Mouse (Mus musculus) naive thymus-derived CD4-positive, alpha-beta T cell, adult 2 months (primary cell): ENCODE measurements around the gene Tead4.
"Not testable (repeated sequence)": the region's sequence is repeated elsewhere in the genome, so short reads cannot be mapped to it uniquely, and the experiment has no call there.

Experiments used
- DNase-seq: peaks from one replicate; pipeline ENCODE4 v3.0.0-alpha.2; 2011; ENCODE audit warnings: low read depth

The Tead4 gene

DNA sequence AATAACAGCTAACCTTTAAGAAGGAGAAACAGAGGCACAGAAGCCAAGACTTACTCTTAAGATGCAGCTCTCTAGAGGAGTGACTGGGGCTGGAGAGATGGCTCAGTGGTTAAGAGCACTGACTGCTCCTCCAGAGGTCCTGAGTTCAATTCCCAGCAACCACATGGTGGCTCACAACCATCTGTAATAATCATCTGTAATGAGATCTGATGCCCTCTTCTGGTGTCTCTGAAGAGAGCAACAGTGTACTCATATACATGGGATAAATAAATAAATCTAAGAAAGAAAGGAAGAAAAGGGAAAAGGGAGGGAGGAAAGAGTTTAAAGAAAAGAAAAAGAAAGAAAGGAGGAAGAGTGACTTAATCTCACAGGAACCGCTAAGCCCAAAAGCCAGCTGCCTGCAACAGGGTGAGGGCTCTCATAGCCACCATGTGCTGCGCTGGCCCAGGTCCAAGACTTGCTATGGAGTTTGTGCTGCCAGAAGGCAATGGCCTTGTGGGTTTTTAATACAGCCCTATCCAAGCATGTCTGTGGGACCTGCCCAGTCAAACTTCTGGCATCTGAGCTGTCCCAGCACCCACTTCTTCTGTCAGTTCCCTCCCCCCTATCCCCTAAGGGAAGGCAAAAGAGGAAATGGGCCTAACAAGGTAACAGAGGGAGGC lies 63.4 kb downstream of the Tead4 start:
- DNase-seq = no peak

- no peak for DNase-seq
These were observed 64.0 kb downstream of the Tead4 start for GRCm38 (mm10) chr6:128236581-128236980.

DNA sequence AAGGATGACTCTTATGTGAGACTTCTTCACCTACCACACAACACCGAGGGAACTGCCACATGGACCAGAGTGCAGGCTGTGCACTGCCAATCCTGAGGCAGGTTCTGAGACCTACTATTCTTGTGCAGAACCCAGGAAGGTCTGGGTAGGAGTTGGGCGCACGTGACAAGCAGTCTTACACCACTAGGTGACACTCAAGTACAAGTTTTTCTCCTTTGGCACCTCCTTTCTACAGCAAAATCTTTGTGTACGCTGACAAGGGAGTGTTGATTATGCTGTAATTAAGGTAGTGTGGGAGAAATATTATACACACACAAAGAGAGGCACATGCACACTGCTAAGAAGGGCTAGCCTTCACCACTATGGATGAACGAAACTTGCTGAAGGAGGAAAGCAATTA lies 66.4 kb downstream of the Tead4 start:
- no peak for DNase-seq

DNA sequence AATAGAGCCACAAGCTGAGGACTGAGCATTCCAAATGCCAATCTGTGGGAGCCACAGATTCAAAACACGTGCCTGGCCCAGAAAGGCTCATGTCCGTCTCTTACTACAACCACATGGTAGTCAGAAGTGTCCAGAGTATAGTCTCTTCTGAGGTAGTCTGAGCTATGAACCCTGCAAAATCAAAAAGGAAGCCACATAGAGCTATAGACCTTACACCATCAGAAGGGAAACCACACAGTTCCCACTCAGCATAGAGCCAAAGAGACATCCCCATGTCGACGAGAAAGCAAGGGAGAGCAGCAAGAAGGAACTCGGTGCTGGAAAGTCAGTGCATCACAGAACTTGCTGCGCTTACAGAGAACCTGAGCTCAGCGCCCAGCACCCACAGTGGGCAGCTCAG lies 68.4 kb downstream of the Tead4 start:
- DNase-seq = no peak

DNA sequence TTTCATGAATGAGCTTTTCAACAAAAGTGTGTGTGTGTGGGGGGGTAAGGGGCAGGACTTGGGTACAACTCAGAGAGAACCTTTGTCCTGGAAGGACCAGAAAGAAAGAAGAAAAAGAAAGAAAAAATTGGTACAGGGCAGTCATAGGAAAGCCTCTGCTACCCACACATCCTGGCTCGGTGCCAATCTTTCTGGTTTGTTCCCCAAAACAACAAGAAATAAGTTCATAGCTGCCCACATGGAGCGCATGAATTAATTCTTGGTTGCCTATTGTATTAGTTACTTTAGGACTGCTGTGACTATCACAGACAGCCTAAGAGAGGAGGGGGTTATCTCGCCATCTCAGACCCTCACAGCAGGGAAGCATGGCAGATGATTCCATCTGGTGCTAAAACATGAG lies 68.9 kb downstream of the Tead4 start:
- peak; percentile 6 for DNase-seq

GRCm38 (mm10) chr6:128227438-128228017 lies 73.1 kb downstream of the Tead4 start:
- DNase-seq = peak; percentile 9

DNA sequence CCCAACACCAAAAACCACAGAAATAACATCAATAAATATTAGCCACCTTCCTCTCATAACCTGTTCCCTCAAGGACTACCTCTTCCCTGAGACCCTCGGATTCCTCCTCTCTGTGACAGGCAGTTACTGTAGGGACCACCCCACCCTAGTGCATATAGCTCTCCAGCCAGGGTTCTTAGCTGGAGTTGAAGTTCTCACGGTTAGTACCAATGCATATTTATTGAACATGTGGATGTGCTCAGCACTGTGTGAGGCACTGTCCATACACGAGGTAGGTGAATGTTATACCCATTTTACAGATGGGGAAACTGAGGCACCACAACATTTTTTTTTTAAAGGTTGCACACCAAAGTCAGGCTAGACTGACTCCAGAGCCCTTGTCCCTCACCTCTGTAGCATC lies 73.7 kb downstream of the Tead4 start:
- no peak for DNase-seq

GRCm38 (mm10) chr6:128225846-128226176 lies 74.8 kb downstream of the Tead4 start:
- no peak for DNase-seq

- DNase-seq = no peak
These were observed 75.4 kb downstream of the Tead4 start for GRCm38 (mm10) chr6:128225009-128225845.

GRCm38 (mm10) chr6:128223159-128223558 lies 77.5 kb downstream of the Tead4 start:
- DNase-seq = no peak

DNA sequence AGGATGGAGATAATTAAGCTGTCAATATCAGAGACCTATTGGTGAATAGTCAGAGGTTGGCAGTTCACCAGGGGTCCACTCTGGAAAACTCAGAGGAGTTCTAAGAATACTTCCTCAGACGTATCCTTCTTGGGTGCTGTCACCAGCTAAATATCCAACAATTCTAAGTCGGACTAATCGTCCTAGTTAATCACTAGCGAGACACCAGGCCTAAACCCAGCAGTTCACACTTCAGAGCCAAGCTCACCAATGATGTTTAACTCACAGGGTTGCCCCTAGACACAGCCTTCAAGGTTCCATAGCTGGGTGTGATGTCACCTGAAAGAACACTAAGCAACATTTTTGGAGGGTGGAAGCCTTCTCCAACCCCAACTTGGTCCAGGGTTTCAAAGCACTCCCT lies 85.6 kb downstream of the Tead4 start:
- not testable (repeated sequence) for DNase-seq

DNA sequence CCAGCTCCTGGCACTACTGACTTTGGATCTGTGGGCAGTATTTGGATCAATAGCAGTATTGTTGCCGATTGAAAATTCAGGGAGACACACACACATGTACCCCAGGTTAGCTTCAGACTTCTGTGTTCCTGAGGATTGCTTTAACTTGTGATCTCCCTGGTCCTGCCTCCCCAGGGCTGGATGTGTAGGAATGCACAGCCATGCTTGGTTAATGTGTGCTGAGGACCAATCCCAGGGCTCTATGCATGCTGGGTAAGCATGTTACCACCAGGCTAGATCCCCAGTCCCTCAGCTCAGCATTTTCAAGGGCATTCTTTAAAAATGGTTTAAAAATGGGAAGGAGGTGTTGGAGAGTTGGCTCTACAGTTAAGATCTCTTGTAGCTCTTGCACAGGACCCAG lies 91.4 kb downstream of the Tead4 start:
- not testable (repeated sequence) for DNase-seq

DNA sequence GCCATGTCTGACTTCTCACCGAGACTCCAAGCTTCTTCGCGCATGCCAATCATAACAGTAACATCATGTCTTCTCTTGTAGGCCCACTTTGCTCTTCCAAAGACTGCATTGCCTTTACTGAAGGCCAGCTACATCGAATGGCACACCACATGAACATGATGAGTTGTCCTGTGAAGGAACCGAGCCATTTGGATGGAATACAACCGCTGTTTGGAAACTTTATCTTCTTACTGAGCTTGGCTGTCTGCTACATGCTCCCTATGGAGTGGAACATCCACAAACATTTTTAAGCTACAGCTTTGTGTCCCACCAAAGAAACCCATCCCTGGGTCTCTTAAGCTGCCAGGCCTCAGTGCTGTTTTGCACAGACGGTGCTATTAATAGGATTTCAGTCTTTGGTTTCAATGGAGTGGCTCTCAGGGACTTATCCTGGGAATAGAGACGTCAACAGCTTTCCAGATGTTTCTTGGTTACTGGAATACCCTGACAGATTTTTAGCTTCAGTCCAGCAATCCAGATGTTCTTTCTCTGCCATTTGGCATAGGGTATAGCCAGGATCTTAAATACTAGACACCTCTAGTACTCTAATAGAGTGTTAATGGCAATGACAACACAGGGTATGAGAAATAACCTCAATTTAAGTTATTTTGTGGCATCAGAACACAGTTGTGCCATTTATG lies 92.0 kb downstream of the Tead4 start:
- no peak for DNase-seq

DNA sequence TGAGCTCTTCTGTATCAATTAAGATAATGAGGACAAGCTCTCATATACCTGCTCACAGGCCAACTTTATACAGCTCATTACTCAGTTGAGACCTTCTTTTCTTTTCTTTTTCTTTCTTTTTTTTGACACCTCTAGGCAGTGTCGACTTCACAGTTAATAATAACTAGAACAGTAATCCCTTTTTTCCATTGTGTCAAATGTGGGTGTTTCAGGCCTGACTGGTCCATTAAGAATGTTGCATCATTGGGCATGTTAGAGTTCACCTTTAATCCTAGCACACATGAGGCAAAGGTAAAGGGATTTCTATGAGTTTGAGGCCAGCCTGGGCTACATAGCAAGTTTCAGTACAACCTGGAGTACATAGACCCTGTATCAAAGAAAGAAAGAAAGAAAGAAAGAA lies 97.1 kb downstream of the Tead4 start:
- DNase-seq = no peak

GRCm38 (mm10) chr6:128200847-128201640 lies 99.6 kb downstream of the Tead4 start:
- DNase-seq = peak; percentile 86

DNA sequence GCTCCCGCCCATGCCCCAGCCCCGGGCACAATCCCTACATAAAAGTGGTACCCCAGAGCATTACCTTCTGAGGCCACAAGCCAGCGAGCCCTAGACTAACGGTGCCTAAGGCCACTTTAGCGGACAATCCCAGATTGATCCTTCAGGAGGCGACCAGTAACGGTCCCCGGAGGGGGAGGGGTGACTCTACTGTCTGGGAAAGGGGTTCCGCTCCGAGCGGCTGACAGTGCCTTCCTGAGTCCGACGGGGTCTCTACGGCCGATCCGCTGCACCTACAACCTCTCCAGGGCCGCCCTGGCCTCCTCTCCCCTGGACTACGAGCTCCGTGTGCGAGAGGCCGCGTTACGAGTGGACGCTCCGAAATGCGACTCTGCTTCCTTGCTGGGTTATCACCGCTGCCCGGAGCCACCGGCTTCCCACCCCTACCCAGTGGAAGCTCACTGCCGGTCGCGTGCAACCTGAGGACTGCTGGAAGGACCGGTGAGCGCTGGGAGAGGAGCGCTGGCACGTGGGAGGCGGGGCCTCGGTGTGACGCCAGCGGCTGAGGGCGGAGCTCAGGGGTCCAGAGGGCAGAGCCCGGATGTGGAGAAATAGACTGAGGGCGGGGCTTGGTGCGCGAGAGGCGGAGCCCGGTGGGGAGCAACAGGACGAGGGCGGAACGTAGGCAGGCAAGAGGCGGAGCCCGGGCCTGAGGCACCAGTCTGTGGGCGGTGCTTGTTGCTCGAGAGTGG lies 100.3 kb downstream of the Tead4 start:
- peak; percentile 99 for DNase-seq

DNA sequence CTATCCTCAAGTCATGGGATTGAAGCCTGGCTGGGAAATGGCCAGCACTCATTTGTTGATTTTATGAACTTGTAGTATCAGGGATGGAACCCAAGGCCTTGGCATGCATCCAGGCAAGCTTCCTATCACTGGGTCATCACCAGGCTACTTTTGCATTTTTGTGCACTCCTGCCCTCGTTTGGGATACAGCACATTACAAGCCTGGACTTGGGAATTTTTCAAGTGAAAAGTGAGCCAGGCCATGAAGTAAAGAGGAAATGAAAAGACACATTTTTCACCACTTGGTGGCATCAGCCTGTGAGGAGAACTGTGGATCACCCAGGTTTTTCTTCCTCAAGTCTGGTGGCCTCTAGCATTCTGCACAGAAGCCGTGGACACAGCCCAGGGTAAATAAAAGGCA lies 117.1 kb downstream of the Tead4 start:
- no peak for DNase-seq

DNA sequence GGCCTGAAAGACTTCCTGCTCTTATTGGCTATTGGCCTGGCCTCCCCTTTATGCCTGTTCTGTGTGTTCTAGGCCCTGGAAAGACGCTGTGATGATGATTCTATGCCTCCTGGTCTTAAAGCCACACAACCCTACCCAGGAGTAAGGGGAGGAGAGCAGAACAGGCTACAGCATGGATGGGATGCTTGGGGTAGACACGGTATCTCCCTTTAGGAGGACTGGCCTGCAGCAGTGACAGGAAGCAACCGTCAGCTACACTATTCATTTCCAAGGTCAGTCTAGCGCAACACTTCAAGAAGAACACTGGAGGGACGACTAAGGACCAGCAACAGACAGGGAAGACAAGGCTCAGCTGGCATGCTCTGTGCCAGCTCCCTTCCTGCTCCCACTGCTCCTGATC lies 119.4 kb downstream of the Tead4 start:
- DNase-seq = no peak

DNA sequence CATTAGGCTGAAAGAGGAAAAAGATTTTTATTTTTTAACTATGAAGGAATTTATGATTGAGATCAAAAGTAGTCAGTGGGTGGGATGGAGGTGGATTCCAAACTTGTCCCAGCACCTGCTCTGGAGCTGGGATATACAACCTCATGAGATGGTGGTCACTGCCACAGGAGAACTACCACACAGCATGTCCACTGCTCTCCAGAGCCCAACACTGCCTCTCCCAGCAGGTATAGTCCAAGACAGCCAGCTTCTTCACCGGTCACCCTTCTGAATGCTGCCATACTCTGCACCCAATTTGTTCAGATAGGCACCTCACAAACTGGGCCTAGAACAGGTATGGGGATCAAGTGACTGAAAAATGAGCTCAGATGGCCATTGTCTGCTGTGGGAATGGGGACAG lies 121.0 kb downstream of the Tead4 start:
- DNase-seq = no peak

- DNase-seq = no peak
These were observed 121.4 kb downstream of the Tead4 start for GRCm38 (mm10) chr6:128179247-128179646.

DNA sequence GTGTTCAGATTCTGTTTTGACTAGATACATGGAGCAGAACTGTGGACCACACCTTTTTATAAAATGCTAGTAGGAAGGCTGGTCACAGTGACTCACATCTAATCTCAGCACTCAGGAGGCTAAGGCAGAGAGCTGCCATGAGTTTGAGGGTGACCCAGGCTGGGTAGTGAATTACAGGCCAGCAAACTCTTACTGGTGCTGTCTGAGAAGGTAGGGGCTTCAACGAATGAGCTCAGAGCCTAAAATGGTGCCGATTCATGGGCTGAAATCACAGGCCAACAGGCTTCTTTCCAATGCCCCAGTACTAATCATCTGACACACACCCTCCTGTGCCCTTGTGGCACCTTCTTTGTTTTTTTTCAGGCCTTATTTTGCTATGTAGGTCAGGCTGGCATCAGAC lies 121.9 kb downstream of the Tead4 start:
- DNase-seq = no peak
